8 mouse cellular contexts compared by ENCODE assay signal in genomic region chr7:25030032-25030753, GRCm38 (mm10). TPM values are rescaled to one million over a fixed set of nuclear protein-coding genes. Genes with fewer than 3 reads are reported as not detected.
DNase-seq lines count a peak whose midpoint lies in the region; ATAC-seq and TF ChIP-seq lines count a peak whose summit lies in the region.

No protein-coding gene starts in this region.

- no peak overlapping the region for H3K9ac ChIP-seq in heart, embryonic 12.5 days
- no peak overlapping the region for H3K9ac ChIP-seq in embryonic facial prominence, embryonic 12.5 days
- 0 out of 2 replicates have a peak overlapping the region, but pooled peaks have one; percentile 17 for H3K9ac ChIP-seq in midbrain, embryonic 13.5 days (replicated peaks)

- no peaks in the 10 kb centered on the region for H3K9me3 ChIP-seq in heart, embryonic 12.5 days (replicated peaks)
- no peaks in the 10 kb centered on the region for H3K9me3 ChIP-seq in embryonic facial prominence, embryonic 12.5 days
- no peaks in the 10 kb centered on the region for H3K9me3 ChIP-seq in midbrain, embryonic 13.5 days

- intact Hi-C loops in heart, postnatal 36 days (cut with DNase I): loop anchor here (1.0 to 2.0 kb wide), 2 partner anchors 64 to 157 kb away; no protein-coding TSS in a partner anchor

- TF ChIP-seq CTCF in spleen, adult 2 months (IDR thresholded peaks at IDR 0.05; ENCODE audit: extremely low read depth, insufficient read depth, insufficient read length, insufficient replicate concordance): peak; percentile 78; the same call in 1 of the 2 replicates

- no peak overlapping the region for H3K4me2 ChIP-seq in heart, embryonic 12.5 days
- H3K4me2 ChIP-seq in embryonic facial prominence, embryonic 12.5 days (replicated peaks): no peak overlapping the region
- H3K4me2 ChIP-seq in midbrain, embryonic 13.5 days (replicated peaks): no peak overlapping the region

- no peak overlapping the region for H3K27ac ChIP-seq in heart, embryonic 12.5 days (ENCODE audit: poor library complexity, severe bottlenecking)
- 0 out of 2 replicates have a peak overlapping the region, but pooled peaks have one; percentile 36 for H3K27ac ChIP-seq in embryonic facial prominence, embryonic 12.5 days
- peak overlapping the region; percentile 59 for H3K27ac ChIP-seq in midbrain, embryonic 13.5 days
- H3K27ac ChIP-seq in spleen, adult 2 months (ENCODE audit: insufficient read depth, low read length): no peak overlapping the region

- DNase-seq in heart, adult 18-20 months: peak; percentile 49 to 91
- peak; percentile 75 to 81 for DNase-seq in adrenal gland, postnatal 36 days
- peak; percentile 75 to 83 for DNase-seq in heart, postnatal 36 days
- peak; percentile 67 to 81 for DNase-seq in layer of hippocampus, postnatal 36 days
- DNase-seq in spleen, adult 2 months (ENCODE audit: low read depth in 1 of 2, low spot score in 2 of 2): peak; percentile 49 to 62

- no peak overlapping the region for H3K4me3 ChIP-seq in heart, embryonic 12.5 days
- no peak overlapping the region for H3K4me3 ChIP-seq in embryonic facial prominence, embryonic 12.5 days
- H3K4me3 ChIP-seq in midbrain, embryonic 13.5 days (replicated peaks): no peak overlapping the region
- no peak overlapping the region for H3K4me3 ChIP-seq in spleen, adult 2 months (ENCODE audit: extremely low read depth, insufficient read depth, insufficient read length)

- H3K36me3 ChIP-seq in heart, embryonic 12.5 days: peaks cover 38% of the 10 kb centered on the region
- peaks cover 31% of the 10 kb centered on the region for H3K36me3 ChIP-seq in embryonic facial prominence, embryonic 12.5 days
- H3K36me3 ChIP-seq in midbrain, embryonic 13.5 days: peaks cover 71% of the 10 kb centered on the region
- no peaks in the 10 kb centered on the region for H3K36me3 ChIP-seq in spleen, adult 2 months (ENCODE audit: control insufficient read depth, insufficient read depth, low read length)

- ATAC-seq in heart, embryonic 12.5 days (ENCODE audit: insufficient number of reproducible peaks, low FRiP score): no peak
- ATAC-seq in embryonic facial prominence, embryonic 12.5 days (ENCODE audit: insufficient number of reproducible peaks, insufficient read depth, low FRiP score, low TSS enrichment): no peak
- ATAC-seq in midbrain, embryonic 13.5 days: peak; percentile 62; the same call in 1 of the 2 replicates

- H3K27me3 ChIP-seq in heart, embryonic 12.5 days (replicated peaks): no peaks in the 10 kb centered on the region
- H3K27me3 ChIP-seq in embryonic facial prominence, embryonic 12.5 days: no peaks in the 10 kb centered on the region
- H3K27me3 ChIP-seq in midbrain, embryonic 13.5 days: no peaks in the 10 kb centered on the region
- no peaks in the 10 kb centered on the region for H3K27me3 ChIP-seq in spleen, adult 2 months (ENCODE audit: control insufficient read depth, insufficient read depth, low read length)

- no peak for TF ChIP-seq POLR2A in spleen, adult 2 months (IDR thresholded peaks at IDR 0.05; ENCODE audit: low read depth, low read length)

- WGBS in heart, embryonic 12.5 days: 41% methylated on average over 5 of the region's 5 CpGs
- WGBS in embryonic facial prominence, embryonic 12.5 days: 43% methylated on average over 5 of the region's 5 CpGs
- WGBS in midbrain, embryonic 13.5 days: 37% methylated on average over 5 of the region's 5 CpGs
- WGBS in spleen, adult 2 months: 60% methylated on average over 5 of the region's 5 CpGs

- H3K4me1 ChIP-seq in heart, embryonic 12.5 days (replicated peaks): peaks cover 16% of the 10 kb centered on the region
- H3K4me1 ChIP-seq in embryonic facial prominence, embryonic 12.5 days: 0 out of 2 replicates have a peak, but pooled peaks cover 4% of the 10 kb centered on the region
- H3K4me1 ChIP-seq in midbrain, embryonic 13.5 days (replicated peaks): no peaks in the 10 kb centered on the region
- H3K4me1 ChIP-seq in spleen, adult 2 months (ENCODE audit: control insufficient read depth, insufficient read depth, insufficient read length): no peaks in the 10 kb centered on the region

RNA-seq across cellular contexts. Expression of gene Atp1a3, which starts 24.4 kb away (rescaled TPM):
- 1 to 10 TPM in 1 of 2 experiments, under 1 TPM in 1; 0.77 to 1.4 TPM for total RNA-seq in heart, adult 18-20 months (2021)
- 2.9 and 3.8 TPM in 2 replicates for polyA plus RNA-seq in heart, embryonic 12.5 days (2016; fragmentation: Nextera tagmentation; extraction: Ambion mirVana)
- 100 to 1,000 TPM in 1 of 2 experiments, 10 to 100 TPM in 1; 69.6 to 106 TPM for total RNA-seq in adrenal gland, postnatal 36 days (2021)
- 3.8 and 7.4 TPM in 2 replicates for polyA plus RNA-seq in embryonic facial prominence, embryonic 12.5 days (2016; fragmentation: Nextera tagmentation; extraction: Ambion mirVana)
- total RNA-seq in heart, postnatal 36 days (2021): under 1 TPM; 0.35 to 0.67 TPM
- 1,000 to 10,000 TPM; 2,432 to 2,476 TPM for total RNA-seq in layer of hippocampus, postnatal 36 days (2021)
- 189 and 195 TPM in 2 replicates for polyA plus RNA-seq in midbrain, embryonic 13.5 days (2015; fragmentation: Nextera tagmentation; extraction: Ambion mirVana)
- polyA plus RNA-seq in spleen, adult 2 months (2012; rRNA removed): 11.2 and 16.0 TPM in 2 replicates

RNA-seq across cellular contexts. Expression of gene Grik5, which starts 42.0 kb away (rescaled TPM):
- total RNA-seq in heart, adult 18-20 months (2021): 1 to 10 TPM; 3.9 to 4.4 TPM
- polyA plus RNA-seq in heart, embryonic 12.5 days (2016; fragmentation: Nextera tagmentation; extraction: Ambion mirVana): 7.7 and 7.9 TPM in 2 replicates
- total RNA-seq in adrenal gland, postnatal 36 days (2021): 10 to 100 TPM; 13.4 to 16.9 TPM
- polyA plus RNA-seq in embryonic facial prominence, embryonic 12.5 days (2016; fragmentation: Nextera tagmentation; extraction: Ambion mirVana): 12.4 and 13.1 TPM in 2 replicates
- total RNA-seq in heart, postnatal 36 days (2021): 1 to 10 TPM; 4.4 to 5.7 TPM
- 100 to 1,000 TPM; 234 to 242 TPM for total RNA-seq in layer of hippocampus, postnatal 36 days (2021)
- polyA plus RNA-seq in midbrain, embryonic 13.5 days (2015; fragmentation: Nextera tagmentation; extraction: Ambion mirVana): 14.0 and 19.4 TPM in 2 replicates
- 10.2 and 12.9 TPM in 2 replicates for polyA plus RNA-seq in spleen, adult 2 months (2012; rRNA removed)

RNA-seq across cellular contexts. Expression of gene Zfp574, which starts 42.2 kb away (rescaled TPM):
- total RNA-seq in heart, adult 18-20 months (2021): 1 to 10 TPM; 8.3 to 9.9 TPM
- polyA plus RNA-seq in heart, embryonic 12.5 days (2016; fragmentation: Nextera tagmentation; extraction: Ambion mirVana): 24.4 and 24.5 TPM in 2 replicates
- 10 to 100 TPM; 20.6 to 20.9 TPM for total RNA-seq in adrenal gland, postnatal 36 days (2021)
- 38.8 and 41.5 TPM in 2 replicates for polyA plus RNA-seq in embryonic facial prominence, embryonic 12.5 days (2016; fragmentation: Nextera tagmentation; extraction: Ambion mirVana)
- total RNA-seq in heart, postnatal 36 days (2021): 10 to 100 TPM in 1 of 2 experiments, 1 to 10 TPM in 1; 9.8 to 10.7 TPM
- 10 to 100 TPM; 28.4 to 30.0 TPM for total RNA-seq in layer of hippocampus, postnatal 36 days (2021)
- polyA plus RNA-seq in midbrain, embryonic 13.5 days (2015; fragmentation: Nextera tagmentation; extraction: Ambion mirVana): 36.1 and 36.4 TPM in 2 replicates
- 23.7 and 34.7 TPM in 2 replicates for polyA plus RNA-seq in spleen, adult 2 months (2012; rRNA removed)

RNA-seq across cellular contexts. Expression of gene Rabac1, which starts 57.6 kb away (rescaled TPM):
- total RNA-seq in heart, adult 18-20 months (2021): 100 to 1,000 TPM; 337 to 347 TPM
- 153 and 170 TPM in 2 replicates for polyA plus RNA-seq in heart, embryonic 12.5 days (2016; fragmentation: Nextera tagmentation; extraction: Ambion mirVana)
- 100 to 1,000 TPM; 325 to 361 TPM for total RNA-seq in adrenal gland, postnatal 36 days (2021)
- 106 and 116 TPM in 2 replicates for polyA plus RNA-seq in embryonic facial prominence, embryonic 12.5 days (2016; fragmentation: Nextera tagmentation; extraction: Ambion mirVana)
- 100 to 1,000 TPM; 305 to 326 TPM for total RNA-seq in heart, postnatal 36 days (2021)
- total RNA-seq in layer of hippocampus, postnatal 36 days (2021): 100 to 1,000 TPM; 267 to 288 TPM
- polyA plus RNA-seq in midbrain, embryonic 13.5 days (2015; fragmentation: Nextera tagmentation; extraction: Ambion mirVana): 171 and 176 TPM in 2 replicates
- 361 and 478 TPM in 2 replicates for polyA plus RNA-seq in spleen, adult 2 months (2012; rRNA removed)

Comparison
In these comparisons a context has a peak if more than half of its experiments do, and no peak if none do; other contexts are left out.
1. H3K27ac ChIP-seq: peak in embryonic facial prominence, embryonic 12.5 days (single experiment) and midbrain, embryonic 13.5 days (single experiment); none in heart, embryonic 12.5 days (single experiment) and spleen, adult 2 months (single experiment).
2. RNA of gene Atp1a3, which starts 24.4 kb away (total RNA-seq): 2,432 to 2,476 TPM in layer of hippocampus, postnatal 36 days and 69.6 to 106 TPM in adrenal gland, postnatal 36 days; 0.77 to 1.4 TPM in heart, adult 18-20 months and 0.35 to 0.67 TPM in heart, postnatal 36 days; every median in the first group is over 10 times any median in the second.
3. RNA of gene Grik5, which starts 42.0 kb away (total RNA-seq): 234 to 242 TPM in layer of hippocampus, postnatal 36 days; 13.4 to 16.9 TPM in adrenal gland, postnatal 36 days, 4.4 to 5.7 TPM in heart, postnatal 36 days and 3.9 to 4.4 TPM in heart, adult 18-20 months; every median in the first group is over 10 times any median in the second.
4. Peak in every context shown above with its lines, with median percentiles within 50 percentile points of each other: DNase-seq.